Mouse (Mus musculus): ENCODE results near the gene Ints3.

DNA sequence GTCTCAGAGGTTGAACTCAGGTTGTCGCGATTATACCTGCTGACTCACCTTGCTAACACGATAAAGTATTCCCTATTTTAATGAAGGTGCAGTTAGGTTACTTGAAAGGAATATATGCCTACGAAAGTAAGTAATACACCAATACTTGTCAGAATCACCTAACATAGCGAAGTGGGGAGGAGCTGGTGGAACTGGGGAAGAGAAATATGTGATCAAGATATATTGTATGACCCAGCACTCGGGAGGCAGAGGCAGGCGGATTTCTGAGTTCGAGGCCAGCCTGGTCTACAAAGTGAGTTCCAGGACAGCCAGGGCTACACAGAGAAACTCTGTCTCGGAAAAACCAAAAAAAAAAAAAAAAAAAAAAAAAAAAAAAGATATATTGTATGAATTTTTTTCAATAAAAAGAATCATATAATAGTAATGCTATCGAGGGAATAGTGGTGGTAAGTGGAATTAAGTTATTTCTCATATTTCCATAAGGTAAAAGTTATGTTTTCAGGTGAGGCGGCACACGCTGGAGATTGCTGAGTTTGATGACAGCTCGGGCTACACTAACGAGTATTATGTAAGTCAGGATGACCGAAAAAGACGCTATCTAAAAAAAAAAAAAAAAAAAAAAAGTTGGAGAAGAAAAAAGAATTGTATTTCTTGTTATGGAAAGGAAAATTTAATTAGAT lies 41.9 kb upstream of the Ints3 start:
- TF ChIP-seq POLR2A (IDR thresholded peaks at IDR 0.05; ENCODE audit: extremely low read depth, insufficient read depth, low read length) (no peak), CTCF (IDR thresholded peaks at IDR 0.05; ENCODE audit: low read depth, low read length) (no peak)

All from liver, adult 2 months (tissue).